Mouse (Mus musculus) spleen, postnatal 14 days (tissue): ENCODE results near the gene Golt1b.

ENCODE experiments used
- DNase-seq, 2 experiments: peaks; one replicate each; pipeline ENCODE4 v3.0.0; 2021 to 2022; ENCODE audit warnings: low spot score in 2 of 2

Gene Golt1b

GRCm38 (mm10) chr6:142384521-142384920, 2.5 kb upstream of the Golt1b start:
- DNase-seq: no peak

DNA sequence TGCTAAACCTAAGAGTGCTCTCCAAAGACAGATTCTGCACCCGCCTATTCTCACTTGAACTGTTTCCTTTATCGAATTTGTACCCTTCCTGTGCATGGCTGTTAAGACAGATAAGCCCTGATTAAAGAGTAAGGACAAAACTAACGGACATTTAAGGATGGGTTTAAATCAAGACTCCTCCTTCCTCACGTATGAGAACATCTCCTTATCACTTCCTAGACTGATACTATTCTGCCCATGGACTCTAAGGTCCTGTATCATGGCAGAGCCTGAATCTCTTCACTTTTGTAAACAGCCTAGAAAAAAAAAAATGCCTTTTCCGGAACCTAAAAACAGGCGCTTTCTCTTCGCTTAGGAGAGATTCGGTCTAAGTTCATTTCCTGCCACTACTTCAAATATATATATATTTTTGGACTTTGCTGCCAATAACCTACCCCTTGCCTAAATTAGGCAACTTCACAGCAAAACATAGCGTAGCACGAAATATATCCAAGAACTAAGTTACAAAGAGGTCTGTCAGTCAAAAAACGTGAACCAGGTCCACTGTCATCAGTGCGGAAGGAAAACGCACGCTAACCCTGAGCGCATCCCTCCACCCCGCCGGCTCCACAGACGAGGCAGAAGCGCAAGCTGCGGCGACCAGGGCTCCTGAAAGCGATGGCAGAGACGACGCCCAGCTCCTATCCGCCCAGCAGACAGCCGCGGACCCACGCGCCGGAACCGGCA, 573 bp upstream of the Golt1b start:
- DNase-seq: no peak

- no peak for DNase-seq
Observed at GRCm38 (mm10) chr6:142387755-142388271, 792 bp downstream of the Golt1b start.

GRCm38 (mm10) chr6:142389101-142389500, 2.1 kb downstream of the Golt1b start:
- DNase-seq: no peak

DNA sequence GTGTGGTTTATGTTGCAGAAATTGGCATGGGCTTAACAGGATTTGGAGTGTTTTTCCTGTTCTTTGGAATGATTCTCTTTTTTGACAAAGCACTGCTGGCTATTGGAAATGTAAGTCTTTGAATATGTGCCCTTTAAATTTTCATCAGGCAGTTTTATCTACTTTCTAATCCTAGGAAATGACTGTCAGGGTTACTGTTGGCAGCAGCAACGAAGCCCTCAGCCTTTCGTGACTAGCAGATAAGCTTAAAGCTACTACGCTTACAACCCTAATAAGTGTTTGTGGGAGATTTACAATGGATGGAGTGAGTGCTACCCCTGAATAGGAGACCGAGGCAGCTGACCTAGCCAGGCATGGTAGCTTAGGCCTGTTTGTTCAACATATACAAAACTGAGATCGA, 5.3 kb downstream of the Golt1b start:
- DNase-seq: no peak

DNA sequence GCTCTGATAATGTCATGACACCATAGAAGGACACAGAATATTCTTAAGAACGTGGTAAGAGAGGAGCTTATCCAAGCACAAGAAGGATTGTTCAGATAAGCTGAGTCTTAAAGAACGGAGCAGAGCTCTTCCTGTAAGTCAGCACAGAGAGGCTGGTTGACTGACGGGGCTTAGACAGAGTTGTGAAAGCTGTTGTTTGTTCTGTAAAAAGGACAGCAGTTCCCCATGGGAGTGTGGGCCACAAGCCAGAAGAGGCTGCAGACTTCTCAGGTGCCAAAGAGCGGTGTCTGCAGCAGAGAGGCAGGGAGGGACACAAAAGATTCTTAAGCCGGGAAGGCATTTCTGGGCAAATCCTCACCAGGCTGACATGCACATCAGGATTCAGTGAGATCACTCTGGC, 7.6 kb downstream of the Golt1b start:
- DNase-seq: no peak

DNA sequence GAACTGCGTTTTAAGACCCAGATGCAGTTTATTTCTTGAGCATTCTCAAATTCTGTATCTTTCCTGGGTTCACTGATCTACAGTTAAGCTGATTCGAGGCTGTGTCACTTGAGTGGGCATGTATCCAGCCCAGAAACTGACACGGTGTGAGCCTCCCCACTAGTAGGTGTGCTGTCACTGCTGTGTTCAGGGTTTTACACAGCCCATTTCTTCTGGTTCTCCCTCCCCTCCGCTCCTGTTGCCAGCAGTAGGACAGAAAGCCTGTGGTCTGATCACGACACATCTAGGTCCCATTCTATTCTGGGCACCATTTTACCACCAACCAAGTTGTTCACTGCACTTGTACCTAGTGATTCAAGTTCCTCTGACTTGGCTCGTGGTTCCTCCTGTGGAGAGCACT, 8.7 kb downstream of the Golt1b start:
- no peak for DNase-seq

GRCm38 (mm10) chr6:142411140-142411539, 24.1 kb downstream of the Golt1b start:
- no peak for DNase-seq

- no peak for DNase-seq
Observed at GRCm38 (mm10) chr6:142412906-142413491, 26.0 kb downstream of the Golt1b start, which contains the start of gene Spx. Gene Spx (plus strand): TSS chr6:142413441.

- no peak for DNase-seq
Observed at GRCm38 (mm10) chr6:142413845-142414244, 26.8 kb downstream of the Golt1b start.

- DNase-seq: no peak
Observed at GRCm38 (mm10) chr6:142414597-142414996, 27.6 kb downstream of the Golt1b start.

DNA sequence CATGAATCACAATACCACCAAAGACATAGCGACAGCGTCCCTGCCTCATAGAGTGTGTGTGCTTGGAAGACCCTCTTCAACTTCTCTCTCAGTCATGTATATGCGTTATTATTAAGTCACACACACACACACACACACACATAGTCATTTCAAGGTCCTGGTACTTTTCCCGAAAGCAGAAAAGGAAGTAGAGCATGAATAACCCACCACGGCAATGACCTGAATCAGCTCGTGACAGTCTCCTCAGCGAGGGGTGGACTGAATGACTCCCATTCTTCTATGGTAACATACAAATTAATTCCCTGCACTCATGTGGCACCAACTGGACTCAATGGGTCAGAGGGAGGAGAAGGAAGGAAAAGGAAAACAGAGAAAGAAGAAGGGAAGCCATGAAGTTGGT, 38.0 kb downstream of the Golt1b start:
- DNase-seq: no peak

DNA sequence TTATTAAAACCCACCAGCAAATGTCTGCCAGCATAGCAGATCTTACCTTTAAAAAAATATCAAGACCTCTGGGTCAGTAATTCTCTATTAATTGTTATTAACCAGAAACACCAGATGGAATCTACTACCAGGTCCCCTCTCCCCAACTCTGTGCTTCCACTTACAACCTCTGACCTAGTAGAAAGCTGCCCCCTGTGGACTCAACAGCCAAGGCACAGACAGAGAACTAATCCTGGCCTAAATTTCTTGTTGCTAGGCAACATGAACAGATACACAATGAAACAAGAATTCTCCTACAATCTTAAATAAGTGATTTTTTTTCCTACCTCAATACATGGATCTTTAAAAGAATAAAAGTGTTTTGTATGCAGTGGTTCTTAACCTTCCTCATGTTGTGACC, 42.1 kb downstream of the Golt1b start:
- DNase-seq: no peak

DNA sequence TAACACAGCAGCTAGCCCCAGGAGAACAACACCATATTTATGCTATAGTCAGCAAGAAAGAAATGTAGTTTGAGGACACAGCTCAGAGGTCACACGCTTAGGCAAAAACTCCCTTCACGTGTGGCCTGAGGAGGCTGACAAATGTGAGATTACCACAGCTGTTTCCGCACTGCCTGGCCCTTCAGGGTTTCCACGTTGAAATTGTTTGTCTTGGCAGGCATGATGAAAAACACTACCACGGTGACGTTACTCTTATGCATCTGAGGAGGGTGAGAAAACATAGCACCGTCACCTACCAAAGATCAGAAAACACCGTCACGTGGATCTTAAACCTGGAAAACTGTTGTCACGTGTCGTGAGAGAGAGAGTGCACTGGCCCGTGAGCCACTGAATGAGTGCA, 64.4 kb downstream of the Golt1b start:
- DNase-seq: no peak

GRCm38 (mm10) chr6:142453311-142453710, 66.3 kb downstream of the Golt1b start:
- DNase-seq: no peak
